Mouse (Mus musculus): ENCODE results near the gene 1700008O03Rik.

Gene 1700008O03Rik

DNA sequence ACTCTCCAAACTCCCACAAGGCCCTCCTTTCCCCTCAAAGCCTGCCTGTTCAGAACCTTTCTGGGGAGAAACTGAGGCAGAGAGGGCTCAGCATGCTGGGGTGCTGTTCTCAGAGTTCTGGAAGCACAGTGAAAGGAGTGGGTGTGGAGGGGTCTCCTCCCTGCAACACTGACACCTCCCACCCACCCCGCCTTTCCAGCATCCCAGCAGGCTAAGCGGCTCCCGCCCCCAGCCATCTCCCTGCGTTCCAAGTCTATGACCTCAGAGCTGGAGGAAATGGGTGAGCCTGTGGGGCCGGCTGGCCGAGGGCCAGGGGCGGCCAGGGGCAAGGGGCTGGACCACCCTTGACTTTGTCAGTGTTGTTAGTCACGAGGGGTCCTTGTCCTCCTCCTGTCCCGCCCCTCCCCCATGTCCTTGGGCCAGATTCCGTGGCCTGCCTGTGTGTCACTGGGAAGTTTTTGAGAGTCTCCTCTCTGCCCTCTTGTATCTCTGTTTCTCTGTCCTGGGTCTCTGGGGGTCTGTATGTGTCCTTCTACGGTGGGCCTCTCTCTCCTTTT is 42.1 kb downstream of the 1700008O03Rik start:
- DNase-seq, result no peak

DNA sequence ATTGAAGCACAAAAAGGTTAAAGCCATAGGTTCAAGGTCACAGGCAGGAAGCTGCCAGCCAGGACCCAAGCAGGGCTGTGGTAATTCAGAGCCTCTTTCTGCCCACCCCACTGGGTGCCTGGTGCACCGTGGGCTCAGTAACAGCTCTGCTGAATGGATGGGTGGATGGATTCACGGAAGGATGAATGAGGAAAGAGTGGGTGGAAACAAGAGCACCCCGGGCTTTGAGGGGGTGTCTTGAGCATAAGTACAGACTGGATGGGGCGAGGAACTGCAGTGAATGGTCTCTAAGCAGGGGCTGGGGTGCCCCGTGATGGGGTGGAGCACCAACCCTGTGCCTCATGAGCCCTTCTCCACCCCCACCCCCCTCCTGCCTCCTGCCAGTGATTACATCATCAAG is 43.9 kb downstream of the 1700008O03Rik start:
- no peak for DNase-seq

DNA sequence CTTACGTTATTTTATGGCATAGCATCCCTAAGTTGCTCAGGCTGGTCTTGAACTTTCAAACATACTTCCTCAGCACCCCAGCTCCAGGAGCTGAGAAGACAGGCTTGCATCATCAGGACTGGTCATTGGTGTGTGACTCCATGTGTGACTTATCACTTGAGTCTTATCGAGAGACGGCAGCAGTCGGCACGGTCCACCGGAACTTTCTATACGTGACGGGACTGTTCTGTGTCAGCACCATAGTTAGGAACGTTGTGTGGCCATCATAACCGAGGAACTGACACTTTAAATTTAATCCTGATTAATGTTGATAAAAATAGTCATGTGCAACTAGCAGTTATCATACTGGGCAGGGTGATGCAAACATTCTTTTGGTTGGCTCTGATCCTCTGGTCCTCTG is 44.5 kb downstream of the 1700008O03Rik start:
- no peak for DNase-seq

DNA sequence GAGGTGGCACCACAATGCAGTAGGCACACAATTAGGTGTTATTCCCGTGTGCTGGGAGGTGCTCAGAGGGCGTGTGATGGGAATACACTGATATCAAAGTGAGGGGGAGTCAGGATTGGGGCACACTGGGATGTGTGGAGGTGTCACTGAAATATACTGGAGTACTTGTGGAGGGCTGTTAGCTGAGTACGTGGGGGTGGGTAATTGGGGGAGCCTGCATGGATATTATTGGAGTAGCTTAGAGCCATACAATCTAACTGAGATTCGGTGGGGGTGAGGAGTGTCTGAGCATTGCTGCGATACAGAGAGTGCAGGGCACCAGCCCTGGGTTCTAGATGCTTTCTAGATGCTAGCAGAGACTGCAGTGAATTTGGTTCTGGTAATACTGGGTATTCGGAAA is 45.4 kb downstream of the 1700008O03Rik start:
- DNase-seq, result no peak

DNA sequence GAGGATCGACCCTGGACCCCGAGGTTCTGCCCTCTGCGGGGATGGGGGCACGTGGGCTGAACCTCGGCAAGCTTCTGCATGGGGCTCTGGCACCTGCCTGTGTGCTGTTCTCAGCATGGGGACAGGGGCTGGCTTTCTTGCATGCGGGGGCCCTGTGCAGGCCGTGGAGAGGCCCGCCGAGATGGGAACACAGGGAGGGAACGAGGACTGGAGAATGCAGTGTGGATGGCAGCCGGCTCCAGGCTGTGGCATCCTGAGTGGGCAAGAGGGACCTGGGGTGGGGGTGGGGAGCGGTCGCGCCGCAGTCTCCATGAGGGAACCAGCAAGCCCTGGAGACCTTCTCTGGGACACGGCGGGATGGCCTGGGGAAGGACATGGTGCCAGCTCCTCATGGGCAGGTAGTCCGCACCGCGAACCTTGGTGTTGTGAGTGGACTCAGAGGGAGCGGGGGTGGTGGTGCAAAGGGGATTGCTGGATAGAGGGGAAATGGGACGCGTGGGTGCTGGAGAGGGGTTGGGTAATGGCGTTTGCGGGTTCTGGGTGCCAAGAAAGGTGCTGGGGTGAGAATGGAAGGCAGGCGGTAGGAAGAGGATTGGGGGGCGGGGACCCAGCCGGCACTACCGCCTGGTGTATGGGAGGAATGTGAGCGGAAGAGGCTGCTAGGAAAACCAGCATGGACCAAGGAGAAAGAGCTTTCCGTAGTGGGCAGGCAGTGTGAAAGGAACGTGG is 48.3 kb downstream of the 1700008O03Rik start:
- DNase-seq, result peak; percentile 73

DNA sequence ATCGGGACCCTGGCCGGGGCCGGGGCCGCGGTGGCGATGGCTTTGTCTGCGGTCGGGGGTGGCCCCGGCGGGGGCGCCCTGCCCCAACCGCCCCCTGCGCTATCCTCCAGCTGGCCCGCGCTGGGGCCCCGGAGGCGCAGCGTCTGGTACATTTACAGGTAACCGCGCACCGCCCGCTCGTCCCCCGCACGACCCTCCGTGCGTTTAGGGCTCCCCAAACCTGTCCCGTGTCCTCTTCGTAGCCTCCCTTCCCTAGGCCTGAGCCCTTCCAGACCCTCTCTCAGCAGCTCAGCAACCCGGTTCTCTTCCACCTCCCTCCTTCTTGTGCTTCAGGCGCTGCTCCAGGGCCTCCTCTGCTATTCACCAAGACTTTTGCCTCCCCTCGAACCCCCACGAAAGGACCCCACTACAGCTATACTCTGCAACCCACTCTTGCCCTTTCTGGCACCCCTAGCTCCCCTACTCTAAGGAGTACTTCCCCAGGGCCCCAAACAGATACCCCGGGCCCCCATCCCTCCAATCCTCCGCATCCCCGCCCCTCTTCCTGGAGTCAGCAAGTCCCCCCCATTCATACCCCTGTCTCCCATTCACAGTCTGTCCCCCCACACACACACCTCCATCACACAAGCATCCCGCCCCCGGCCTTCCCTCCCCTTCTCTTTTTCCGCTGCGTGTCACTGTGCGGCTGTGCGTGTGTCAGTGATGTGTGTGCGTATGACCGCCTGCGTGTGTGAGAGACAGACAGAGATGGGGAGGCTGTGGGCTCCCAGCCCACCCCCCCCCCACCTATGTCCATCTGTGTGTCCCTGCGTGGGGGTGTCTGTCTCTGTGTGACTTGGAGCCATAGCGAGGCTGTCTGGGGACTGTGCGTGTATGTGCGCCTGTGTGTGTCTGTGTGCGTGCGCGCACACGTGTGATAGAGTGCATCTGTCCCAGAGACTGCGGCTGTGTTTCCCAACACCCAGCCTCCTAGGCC is 49.3 kb downstream of the 1700008O03Rik start:
- peak; percentile 81 for DNase-seq

DNA sequence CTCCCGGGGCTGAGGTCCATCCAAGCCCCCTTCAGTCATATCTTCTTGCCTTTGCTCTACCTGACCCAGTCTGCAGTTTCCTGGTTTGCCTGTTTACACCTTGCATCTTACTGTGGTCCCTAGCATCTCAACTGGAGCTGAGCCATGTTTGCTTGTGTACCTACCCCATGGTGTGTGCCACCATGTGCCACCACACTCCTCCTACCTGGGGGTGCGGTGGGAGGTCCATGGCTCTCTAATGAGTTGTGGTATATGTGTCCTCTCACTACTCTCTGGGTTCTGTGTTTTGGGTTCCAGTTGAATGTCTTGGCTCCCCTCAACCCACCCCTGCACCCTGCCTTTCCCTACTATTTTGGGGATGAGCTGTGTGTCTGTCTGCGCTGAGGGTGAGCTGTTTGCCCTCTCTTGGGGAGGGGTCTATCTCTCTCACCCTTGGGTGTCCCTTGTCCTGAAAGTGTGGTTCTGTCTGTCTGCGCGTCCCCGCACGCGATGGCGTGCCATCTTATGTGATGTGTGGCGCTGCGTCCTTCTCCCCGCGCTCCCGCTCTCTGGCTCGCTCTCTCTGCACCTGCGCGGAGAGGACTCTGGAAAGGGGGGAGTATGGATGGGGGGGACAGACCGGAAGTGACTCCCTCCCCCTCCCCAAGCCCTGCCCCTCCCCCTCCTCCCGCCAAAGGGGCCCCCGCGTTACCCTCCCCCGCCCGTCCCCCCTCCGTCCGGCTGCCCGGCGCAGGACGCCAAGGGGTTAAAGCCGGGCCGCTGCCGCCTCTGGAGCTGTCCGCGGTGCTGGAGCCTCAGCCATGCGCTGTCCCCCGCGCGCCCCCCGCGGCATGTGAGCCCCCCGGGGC is 50.4 kb downstream of the 1700008O03Rik start:
- DNase-seq, result peak; percentile 85

DNA sequence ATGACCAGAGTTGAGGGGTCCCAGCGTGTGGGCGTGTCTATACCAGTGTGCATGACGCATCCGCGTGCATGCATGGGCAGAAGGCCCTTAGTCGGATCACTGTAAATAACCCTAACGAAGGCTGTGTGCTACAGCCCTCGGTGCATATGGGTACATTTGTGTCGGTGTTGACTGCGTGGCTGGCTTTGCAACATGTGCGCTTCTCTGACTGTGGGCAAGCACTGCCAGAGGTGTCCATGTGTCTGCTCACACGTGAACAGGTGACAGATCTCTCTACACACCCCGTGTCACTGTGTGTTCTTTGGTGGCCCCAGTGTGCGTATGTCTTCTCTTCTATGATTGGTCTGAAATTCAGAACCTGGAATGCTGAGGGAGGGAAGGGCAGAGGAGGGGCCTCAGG is 51.5 kb downstream of the 1700008O03Rik start:
- DNase-seq, result peak; percentile 46

DNA sequence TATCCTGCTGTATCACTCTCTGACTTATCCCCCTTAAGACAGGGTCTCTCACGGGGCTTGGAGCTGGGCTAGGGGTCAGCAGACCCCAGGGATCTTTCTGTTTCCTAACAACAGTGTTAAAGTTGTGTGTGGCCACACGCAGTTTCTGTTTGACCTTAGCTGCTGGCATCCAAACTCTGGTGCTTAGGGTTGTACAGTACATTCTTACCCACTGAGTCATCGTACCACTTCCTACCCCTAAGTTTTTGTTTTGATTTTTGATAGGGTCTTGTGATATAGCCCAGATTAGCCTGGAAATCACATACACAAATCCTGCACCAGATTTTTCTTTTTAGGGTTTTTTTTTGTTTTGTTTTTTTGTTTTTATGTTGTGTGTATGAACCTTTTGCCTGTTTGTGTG is 53.3 kb downstream of the 1700008O03Rik start:
- no peak for DNase-seq

DNA sequence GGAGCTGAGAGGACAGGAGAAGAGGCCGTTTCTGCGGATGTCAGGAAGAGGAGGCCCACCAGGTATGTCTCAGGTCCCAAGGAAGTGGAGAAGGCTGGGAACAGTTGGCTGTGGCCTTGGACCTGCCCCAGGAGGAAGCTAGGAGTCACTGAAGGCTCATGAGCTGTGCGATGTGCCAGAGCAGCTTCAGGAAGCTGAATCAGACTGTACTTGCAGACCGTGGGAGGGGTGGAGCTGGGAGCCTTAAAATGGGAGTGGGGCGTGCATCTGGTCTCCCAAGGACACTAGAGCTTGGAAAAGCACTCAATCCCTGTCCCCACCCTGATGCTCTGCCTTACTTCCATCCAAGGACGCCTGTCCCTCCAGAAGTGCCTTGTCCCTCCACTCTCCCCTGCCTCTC is 59.0 kb downstream of the 1700008O03Rik start:
- DNase-seq, result no peak

DNA sequence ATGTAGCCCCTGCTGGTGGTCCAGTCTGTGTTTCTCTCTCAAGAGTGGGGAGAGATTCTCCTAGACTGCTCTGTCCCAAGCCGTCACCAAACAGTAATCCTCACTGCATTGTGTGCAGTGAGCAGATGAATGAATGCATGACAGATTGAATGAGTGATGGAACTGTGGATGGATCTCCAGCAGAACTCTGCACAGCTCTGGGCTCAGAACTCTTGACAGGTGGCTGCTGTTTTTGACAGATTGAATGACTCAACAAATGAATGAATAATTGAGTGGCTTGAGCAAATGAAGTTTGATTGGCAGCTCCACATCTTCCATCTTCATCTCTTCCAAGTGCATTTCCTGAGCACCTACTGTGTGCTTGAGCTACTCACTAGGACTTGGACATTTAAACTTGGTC is 63.3 kb downstream of the 1700008O03Rik start:
- no peak for DNase-seq

DNA sequence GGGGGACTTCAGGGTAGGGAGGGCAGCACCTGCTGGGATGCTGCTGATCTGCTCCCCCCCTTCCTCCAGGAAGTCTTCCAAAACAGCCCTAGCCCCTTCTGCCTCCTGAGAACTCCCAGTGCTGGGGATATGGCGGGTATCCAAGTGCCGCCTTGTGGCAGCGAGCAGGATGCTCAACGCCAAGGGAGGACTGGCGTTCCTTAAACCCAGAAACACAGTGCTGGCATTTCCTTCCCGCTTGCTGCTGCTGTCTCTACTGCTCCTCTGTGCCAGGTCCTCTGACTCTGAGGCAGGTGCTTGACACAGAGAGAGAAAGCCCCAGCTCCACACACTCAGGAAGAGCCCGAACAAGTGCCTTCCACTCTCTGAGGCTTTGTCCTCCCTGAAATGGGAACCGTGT is 64.7 kb downstream of the 1700008O03Rik start:
- DNase-seq, result peak; percentile 77

DNA sequence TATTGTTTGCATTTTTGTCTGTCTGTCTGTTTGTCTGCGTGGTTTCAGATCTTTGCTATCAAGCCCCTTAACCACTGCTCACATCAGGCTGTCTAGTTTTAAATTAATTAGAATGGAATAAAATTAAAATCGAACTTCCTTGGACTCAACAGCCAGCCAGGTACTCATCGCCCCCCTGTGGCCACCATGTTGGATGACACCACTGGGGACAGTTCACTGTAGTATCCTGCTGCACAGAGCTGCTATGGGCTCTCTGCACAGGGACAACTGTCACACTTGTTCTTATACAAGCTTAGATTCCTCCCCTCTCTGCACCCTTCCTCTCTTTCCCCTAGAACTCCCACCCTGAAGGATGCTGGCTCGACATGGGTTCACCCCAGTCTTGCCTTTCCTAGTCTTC is 67.7 kb downstream of the 1700008O03Rik start:
- peak; percentile 27 for DNase-seq

DNA sequence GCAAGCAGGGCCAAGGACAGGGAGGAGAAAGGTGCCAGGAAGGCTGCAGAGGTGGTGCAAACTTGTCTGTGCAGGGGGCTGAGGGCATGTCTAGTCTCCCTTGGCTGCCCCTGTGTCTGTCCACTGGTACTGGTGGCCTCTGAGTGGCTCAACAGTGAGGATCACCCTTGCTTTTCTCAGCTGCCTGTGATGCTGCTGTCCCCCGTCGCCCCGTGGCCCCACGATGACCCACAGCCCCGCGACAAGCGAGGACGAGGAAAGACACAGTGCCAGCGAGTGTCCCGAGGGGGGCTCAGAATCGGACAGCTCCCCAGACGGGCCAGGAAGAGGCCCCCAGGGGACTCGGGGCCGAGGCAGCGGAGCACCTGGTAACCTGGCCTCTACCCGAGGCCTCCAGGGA is 73.1 kb downstream of the 1700008O03Rik start:
- peak; percentile 50 for DNase-seq

DNA sequence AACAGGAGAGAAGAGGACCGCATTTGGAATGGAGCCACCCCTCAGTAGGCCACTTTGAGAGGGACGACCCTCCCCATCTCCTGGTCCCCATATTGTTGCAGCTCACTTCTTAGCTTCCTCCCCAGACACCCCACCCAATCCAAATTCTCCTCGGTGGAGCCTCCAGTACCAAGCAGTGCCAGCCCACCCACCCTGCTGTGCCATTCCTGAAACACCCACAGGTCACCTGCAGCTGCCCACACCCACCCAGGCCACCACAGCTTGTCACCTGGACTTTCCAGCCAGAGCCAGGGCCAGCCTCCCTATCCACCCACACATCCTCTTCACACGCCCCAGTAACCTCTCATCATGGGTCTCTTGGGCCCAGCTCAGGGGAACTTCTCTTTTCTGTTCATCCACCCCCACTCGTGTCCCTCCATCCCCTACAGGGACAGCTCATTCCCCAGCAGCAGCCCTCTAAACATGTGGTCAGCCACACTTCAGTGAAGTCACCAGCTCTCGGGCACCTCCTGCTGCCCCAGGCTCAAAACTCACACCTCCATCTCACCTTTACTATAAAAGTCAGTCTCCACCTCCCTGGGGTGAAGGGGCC is 73.8 kb downstream of the 1700008O03Rik start:
- peak; percentile 57 for DNase-seq

DNA sequence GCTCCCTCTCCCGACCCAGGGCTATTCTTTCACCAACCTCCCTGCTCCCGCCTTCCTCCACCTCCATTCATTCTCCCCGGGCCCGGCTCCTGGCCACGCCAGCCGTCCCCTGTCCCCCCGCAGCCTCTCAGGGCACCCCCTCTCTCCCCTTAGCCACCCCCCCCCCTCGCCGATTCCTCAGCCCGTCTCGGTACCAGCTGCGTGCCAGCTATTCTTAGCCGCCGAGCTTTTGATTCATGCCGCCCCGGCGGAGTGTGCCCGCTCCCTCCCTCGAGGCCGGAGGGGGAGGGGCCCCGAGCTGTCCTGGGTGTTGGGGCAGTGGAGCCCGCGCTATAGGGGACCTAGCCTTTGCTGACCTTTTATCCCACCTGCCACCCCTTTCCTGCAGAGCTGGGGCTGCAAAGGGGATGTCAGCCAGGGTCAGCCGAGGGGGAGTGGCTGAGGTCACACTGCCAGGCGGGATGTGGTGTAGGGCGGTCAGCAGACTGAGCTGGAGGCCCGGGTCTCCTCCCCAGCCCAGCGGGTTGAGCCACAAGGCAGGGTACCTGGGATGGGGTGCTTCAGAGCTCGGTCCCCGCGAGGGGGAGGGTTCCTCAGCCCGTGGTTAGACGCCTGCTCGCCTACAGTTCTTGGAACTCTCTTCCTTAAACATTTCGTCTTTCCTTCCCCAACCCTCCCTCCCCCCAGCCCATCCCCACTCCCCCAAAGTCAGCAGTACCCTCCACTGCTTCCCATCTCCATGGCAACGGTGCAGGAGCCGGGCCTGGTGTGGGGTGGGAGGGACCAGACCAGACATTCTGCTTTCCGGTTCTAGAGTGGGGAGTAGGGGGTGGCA is 74.5 kb downstream of the 1700008O03Rik start:
- peak; percentile 72 for DNase-seq

DNA sequence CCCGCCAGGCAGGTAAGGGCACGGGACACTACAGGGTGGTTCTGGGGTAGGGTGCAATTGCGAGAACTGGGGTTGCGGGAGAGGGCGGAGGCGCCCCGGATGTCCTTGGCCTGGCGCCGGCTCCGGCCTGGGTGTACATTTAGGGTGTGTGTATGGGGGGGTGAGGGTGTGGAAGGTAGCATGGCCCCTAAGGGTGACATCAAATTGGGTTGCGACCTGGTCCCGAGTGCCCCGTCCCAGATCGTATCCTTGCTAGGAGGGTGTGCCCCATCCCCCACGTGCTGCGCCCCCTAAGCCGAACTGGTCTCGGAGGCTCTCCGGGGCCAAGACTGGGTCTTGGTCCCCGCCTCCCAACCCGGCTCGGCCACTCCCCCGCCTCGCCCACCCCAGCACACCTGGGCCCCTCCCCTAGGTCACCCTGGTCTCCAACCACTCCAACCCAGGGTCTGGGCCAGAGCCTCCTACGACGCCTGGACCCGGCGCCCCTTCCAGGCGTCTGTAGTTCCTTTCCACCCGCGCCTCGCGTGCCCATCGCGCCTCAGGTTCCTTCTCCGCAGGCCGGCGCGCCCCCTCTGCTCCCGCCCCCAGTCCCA is 75.2 kb downstream of the 1700008O03Rik start:
- peak; percentile 72 for DNase-seq
